ENCODE assay signal across 7 mouse cellular contexts in the genomic region with DNA sequence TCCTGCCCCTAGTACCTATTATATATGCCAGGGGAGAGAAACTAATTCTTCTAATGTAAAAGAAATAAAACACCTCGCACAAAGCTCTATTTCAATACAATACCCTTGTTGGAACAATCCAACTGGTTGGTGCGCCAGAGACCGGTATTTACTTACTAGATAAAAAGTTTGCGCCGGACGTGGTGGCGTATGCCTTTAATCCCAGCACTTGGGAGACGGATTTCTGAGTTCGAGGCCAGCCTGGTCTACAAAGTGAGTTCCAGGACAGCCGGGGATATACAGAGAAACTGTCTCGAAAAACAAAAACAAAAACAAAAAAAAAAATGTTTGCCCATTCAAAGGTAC. TPM values are rescaled to one million over a fixed set of nuclear protein-coding genes. Genes with fewer than 3 reads are reported as not detected.
DNase-seq lines count a peak whose midpoint lies in the region; ATAC-seq lines count a peak whose summit lies in the region.

No protein-coding gene starts in this region.

- H3K9ac ChIP-seq in embryonic facial prominence, embryonic 15.5 days: peak overlapping the region; percentile 91
- peak overlapping the region; percentile 98 for H3K9ac ChIP-seq in limb, embryonic 12.5 days (replicated peaks)

- peak; percentile 20 for DNase-seq in retina, embryonic 14.5 days (ENCODE audit: low spot score)
- no peak for DNase-seq in retina, postnatal 1 day
- peak; percentile 41 for DNase-seq in splenic B cell, adult 2 months (ENCODE audit: low read depth, low spot score)
- no peak for DNase-seq in natural killer cell, adult 2 months (ENCODE audit: low spot score in 2 of 2)
- no peak for DNase-seq in urinary bladder, postnatal 10 days (ENCODE audit: low spot score)

- H3K27me3 ChIP-seq in embryonic facial prominence, embryonic 15.5 days: no peaks in the 10 kb centered on the region
- H3K27me3 ChIP-seq in limb, embryonic 12.5 days: no peaks in the 10 kb centered on the region
- no peaks in the 10 kb centered on the region for H3K27me3 ChIP-seq in splenic B cell, adult 2 months (ENCODE audit: control insufficient read depth, insufficient read depth, low read length, poor library complexity, severe bottlenecking)

- no peak for ATAC-seq in embryonic facial prominence, embryonic 15.5 days (ENCODE audit: insufficient number of reproducible peaks, low FRiP score, low TSS enrichment, low read depth)
- no peak for ATAC-seq in limb, embryonic 12.5 days (ENCODE audit: insufficient number of reproducible peaks, insufficient read depth, low FRiP score, low TSS enrichment, low read depth)

- H3K4me3 ChIP-seq in embryonic facial prominence, embryonic 15.5 days (replicated peaks): peak overlapping the region; percentile 91
- H3K4me3 ChIP-seq in limb, embryonic 12.5 days (replicated peaks): peak overlapping the region; percentile 90

- H3K27ac ChIP-seq in embryonic facial prominence, embryonic 15.5 days (replicated peaks): 0 out of 2 replicates have a peak overlapping the region, but pooled peaks have one; percentile 22
- H3K27ac ChIP-seq in limb, embryonic 12.5 days: no peak overlapping the region

- peak overlapping the region; percentile 71 for H3K4me2 ChIP-seq in embryonic facial prominence, embryonic 15.5 days (replicated peaks)
- H3K4me2 ChIP-seq in limb, embryonic 12.5 days: peak overlapping the region; percentile 72

- H3K36me3 ChIP-seq in embryonic facial prominence, embryonic 15.5 days: no peaks in the 10 kb centered on the region
- H3K36me3 ChIP-seq in limb, embryonic 12.5 days: peaks cover 6% of the 10 kb centered on the region; the same call in 1 of the 2 replicates
- H3K36me3 ChIP-seq in splenic B cell, adult 2 months (ENCODE audit: control insufficient read depth, insufficient read depth, low read length, poor library complexity, severe bottlenecking): peaks cover 8% of the 10 kb centered on the region; the same call in 1 of the 2 replicates

- no peaks in the 10 kb centered on the region for H3K9me3 ChIP-seq in embryonic facial prominence, embryonic 15.5 days (replicated peaks)
- H3K9me3 ChIP-seq in limb, embryonic 12.5 days: no peaks in the 10 kb centered on the region

- under 1% methylated on average over 11 of the region's 11 CpGs for WGBS in embryonic facial prominence, embryonic 15.5 days
- 2% methylated on average over 11 of the region's 11 CpGs for WGBS in limb, embryonic 12.5 days

- peaks cover 28% of the 10 kb centered on the region for H3K4me1 ChIP-seq in embryonic facial prominence, embryonic 15.5 days
- peaks cover 30% of the 10 kb centered on the region for H3K4me1 ChIP-seq in limb, embryonic 12.5 days (replicated peaks)

RNA-seq across cellular contexts. Expression of a gene that starts 1.2 kb away (rescaled TPM):
- 17.9 and 18.6 TPM in 2 replicates for polyA plus RNA-seq in embryonic facial prominence, embryonic 15.5 days (2015; fragmentation: Nextera tagmentation; extraction: Ambion mirVana)
- polyA plus RNA-seq in limb, embryonic 12.5 days (2016; fragmentation: Nextera tagmentation; extraction: Ambion mirVana): 20.3 and 21.7 TPM in 2 replicates

RNA-seq across cellular contexts. Expression of a gene that starts 1.4 kb away (rescaled TPM):
- 104 and 110 TPM in 2 replicates for polyA plus RNA-seq in embryonic facial prominence, embryonic 15.5 days (2015; fragmentation: Nextera tagmentation; extraction: Ambion mirVana)
- 139 and 145 TPM in 2 replicates for polyA plus RNA-seq in limb, embryonic 12.5 days (2016; fragmentation: Nextera tagmentation; extraction: Ambion mirVana)

Comparison
In these comparisons a context has a peak if more than half of its experiments do, and no peak if none do; other contexts are left out.
1. DNase-seq: peak in retina, embryonic 14.5 days (single experiment) and splenic B cell, adult 2 months (single experiment); none in retina, postnatal 1 day (single experiment), natural killer cell, adult 2 months (0 of 2) and urinary bladder, postnatal 10 days (single experiment).